Mouse (Mus musculus): ENCODE data around the gene Jup.

Jup gene

DNA sequence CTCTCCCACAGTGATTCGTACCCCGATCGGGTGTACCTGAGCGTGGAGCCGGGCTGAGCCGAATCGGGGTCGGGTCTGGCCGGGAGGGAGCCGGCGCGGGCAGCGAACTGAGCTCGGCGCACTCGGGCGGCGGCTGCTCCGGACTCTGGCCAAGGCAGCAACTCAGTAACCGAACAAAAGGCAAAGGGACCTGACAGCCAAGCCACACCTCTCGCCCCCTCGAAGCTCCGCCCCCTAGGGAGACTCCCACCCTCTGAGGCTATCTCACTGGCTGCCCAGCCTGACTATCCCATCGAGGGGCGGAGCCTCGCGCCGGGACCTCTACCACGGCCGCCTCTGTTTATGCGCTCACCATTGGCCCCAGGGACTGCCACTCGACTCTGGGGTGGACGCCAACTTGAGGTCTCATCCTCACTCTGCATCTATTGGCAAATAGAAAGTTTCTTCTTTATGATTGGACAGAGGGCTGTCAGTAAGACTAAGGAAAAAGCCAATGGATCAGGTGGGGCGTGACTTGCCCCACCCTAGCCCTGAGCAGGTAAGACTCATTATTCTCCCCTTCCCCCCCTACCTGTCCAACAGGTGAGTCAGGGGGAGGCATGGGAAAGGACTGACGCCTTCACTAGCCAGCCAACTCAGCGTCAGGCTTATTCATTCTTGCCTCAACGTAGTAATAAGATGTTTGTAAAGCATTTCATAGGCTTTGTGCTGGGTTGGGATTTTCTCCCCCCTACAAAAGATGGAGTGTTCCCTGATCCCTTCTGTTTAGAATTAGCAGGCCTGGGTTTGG, at the start of gene Jup:
TSS of gene Jup (minus strand) at position 164 of the 790 bp plus-strand sequence.
- DNase-seq = peak; percentile 99

GRCm38 (mm10) chr11:100442625-100443024, 45.1 kb upstream of the Jup start:
- no peak for DNase-seq

GRCm38 (mm10) chr11:100441797-100442196, 44.2 kb upstream of the Jup start, which contains the start of the genes Nt5c3b and Klhl10:
TSS of gene Nt5c3b (minus strand) at chr11:100441808.
TSS of gene Klhl10 (plus strand) at chr11:100441917.
- DNase-seq = no peak

DNA sequence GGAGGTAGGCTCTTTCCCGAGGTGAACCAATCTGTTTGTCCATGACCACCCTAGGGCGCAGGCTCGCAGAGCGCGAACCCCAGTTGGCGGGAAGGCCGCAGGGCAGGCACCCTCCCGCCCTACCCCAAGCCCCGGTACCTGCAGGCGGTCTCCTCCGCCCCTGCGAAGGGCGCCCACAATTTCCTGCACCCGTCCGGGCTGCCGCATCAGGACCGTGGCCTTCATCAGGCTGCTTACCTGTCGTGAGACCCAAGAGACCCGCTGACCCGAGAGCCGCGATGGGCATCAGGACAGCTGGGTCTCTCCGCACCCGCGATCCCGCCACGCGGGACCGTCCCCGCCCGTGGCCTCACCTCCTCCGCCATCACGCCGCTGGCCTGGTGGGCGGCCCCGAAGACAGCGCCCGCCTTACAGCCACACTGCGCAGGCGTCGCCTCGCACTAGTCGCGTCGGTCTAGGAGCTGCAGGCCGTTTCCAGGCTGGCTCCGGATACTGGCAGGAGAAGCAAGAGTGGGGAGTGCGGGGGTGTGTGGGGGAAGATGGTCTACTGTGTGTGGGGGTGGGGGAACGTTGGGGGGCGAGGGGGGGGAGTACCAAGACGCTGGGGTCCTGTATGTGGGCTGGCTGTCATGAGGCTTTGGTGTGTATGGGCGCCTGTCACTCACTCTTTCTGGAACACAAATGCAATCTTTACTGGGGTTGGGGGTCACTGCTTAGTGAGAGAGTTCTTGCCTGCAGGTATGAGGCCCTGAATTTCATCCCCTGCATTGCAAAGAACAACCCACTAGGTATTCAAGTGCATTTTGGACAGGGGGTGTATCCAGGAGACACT, 43.3 kb upstream of the Jup start:
- DNase-seq = peak; percentile 85

DNA sequence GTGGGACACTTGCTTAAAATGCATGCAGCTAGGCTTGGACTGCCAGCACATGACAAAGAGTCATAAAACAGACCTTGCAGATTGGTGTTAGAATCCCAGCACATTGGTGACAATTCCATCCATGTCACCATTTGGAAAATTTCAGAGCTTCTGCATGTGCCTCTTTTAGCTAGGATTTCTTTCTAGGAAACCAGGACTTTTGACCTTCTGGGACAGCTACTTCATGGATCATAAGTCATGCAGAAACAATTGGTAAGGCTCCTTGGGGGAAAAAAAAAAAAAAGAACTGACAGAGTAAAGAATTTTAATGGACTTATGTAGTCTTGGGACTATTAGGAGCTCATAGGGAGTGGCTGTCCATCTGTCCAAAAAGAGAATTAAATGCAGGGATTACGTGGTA, 40.3 kb upstream of the Jup start:
- no peak for DNase-seq

DNA sequence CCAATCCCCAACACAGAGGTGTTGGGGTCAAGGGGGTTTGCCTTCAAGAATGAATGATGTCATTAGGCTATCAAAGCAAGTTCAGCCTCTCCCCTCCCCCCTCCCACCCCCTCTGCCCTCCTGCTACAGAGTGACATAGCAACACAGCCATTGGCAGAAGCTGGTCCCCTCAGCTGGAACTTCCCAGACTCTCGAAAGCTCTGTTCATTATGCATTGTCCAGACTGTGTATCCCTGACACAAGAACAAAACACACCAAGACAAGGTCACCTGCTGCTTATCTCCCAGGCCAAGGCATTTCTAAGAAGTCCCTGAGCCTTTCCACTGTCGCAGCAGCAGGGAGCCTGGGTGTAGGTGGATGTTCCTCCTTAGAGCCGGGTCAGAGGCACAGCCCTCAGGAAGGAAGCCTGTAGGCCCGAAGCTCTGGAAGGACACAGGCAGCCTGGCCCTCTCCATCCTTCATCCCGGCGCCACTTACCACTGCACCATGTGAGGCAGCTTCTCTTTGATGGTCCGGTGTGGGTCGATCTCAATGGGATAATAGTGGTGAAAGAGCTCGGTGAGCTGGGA, 38.2 kb upstream of the Jup start:
- no peak for DNase-seq

GRCm38 (mm10) chr11:100432002-100432401, 34.4 kb upstream of the Jup start:
- no peak for DNase-seq

DNA sequence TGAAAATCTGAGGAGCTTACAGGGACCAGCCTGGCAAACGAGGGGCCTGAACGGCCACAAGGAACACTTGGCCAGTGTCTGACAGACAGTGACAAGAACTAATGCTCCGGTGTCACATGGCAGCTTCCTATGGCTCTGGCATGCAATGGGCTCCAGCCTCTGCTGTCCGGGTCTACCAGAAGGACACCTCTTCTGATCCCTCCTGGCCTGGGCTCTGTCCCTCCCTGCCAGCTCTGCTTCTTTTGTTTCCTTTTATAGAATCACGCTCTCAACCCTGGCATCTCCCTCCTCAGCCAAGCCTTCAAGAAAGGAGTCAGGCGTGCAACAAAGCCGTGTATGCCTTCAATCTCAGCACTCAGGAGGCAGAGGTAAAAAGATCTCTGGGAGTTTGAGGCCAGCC, 32.5 kb upstream of the Jup start:
- DNase-seq = no peak

DNA sequence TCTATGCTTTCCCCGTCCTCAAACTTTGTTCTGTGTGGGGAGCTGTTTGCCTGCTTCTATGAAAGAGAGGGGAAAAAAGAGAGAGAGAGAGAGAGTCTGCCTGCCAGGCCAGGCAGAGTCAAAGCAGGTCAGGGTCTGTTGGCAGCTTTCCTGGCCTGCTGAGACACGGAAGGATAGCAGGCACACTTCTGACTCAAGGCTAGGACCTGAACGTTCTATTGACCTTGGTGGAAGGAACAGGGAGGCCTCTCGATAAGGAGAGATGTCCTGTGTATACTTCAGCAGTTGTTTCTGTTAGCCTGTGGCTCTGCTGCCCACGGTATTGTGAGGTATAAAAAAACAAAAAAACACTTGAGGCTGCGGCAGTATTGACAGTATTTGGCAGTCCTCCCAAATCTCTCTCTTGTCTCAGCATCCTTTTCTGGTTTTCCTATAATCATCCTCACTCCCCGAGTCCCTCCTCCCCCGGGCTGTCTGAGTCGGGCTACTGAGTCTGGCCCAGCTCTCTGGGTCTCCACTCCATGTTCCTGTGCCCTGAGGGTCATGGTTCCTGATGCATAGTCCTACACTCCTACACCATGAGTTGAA, 31.1 kb upstream of the Jup start:
- peak; percentile 27 for DNase-seq

- no peak for DNase-seq
These were observed 29.3 kb upstream of the Jup start for GRCm38 (mm10) chr11:100426820-100427219.

GRCm38 (mm10) chr11:100425851-100426250, 28.3 kb upstream of the Jup start:
- peak; percentile 70 for DNase-seq

DNA sequence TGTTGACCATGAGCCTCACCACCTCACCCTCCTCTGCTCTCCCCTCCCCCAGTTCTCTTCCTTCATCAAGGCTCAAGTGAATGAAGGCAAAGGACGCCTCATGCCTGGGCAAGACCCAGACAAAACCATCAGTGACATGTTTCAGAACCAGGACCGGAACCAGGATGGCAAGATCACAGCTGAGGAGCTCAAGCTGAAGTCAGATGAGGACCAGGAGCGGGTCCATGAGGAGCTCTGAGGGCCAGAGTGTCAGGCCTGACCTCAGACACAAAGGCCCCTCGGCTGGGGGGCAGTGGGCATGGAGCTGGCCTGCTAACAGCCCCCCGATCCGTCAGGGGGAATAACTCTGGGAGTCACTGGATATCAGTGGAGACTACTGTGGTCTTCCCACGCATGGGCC, 26.3 kb upstream of the Jup start:
- DNase-seq = no peak

GRCm38 (mm10) chr11:100421537-100421936, 24.0 kb upstream of the Jup start:
- DNase-seq = no peak

GRCm38 (mm10) chr11:100414914-100415822, 17.6 kb upstream of the Jup start, which contains the start of gene Fkbp10:
TSS of gene Fkbp10 (plus strand) at chr11:100415697.
- no peak for DNase-seq

GRCm38 (mm10) chr11:100414021-100414913, 16.7 kb upstream of the Jup start, which contains the start of gene P3h4:
TSS of gene P3h4 (minus strand) at chr11:100414836.
- DNase-seq = peak; percentile 70

GRCm38 (mm10) chr11:100413541-100413940, 16.0 kb upstream of the Jup start:
- DNase-seq = no peak

GRCm38 (mm10) chr11:100411736-100412135, 14.2 kb upstream of the Jup start:
- DNase-seq = no peak

GRCm38 (mm10) chr11:100409686-100410085, 12.1 kb upstream of the Jup start:
- DNase-seq = no peak

- DNase-seq = no peak
These were observed 11.4 kb upstream of the Jup start for GRCm38 (mm10) chr11:100408835-100409462.
